Mouse (Mus musculus): ENCODE data around the gene Cactin. TPM values are rescaled to one million over a fixed set of nuclear protein-coding genes. Genes with fewer than 3 reads are reported as not detected.
A peak's percentile ranks its signal among the peaks of the same experiment; 100 is the strongest.

The Cactin gene
- polyA plus RNA-seq, 1 experiment: 23.7 TPM

DNA sequence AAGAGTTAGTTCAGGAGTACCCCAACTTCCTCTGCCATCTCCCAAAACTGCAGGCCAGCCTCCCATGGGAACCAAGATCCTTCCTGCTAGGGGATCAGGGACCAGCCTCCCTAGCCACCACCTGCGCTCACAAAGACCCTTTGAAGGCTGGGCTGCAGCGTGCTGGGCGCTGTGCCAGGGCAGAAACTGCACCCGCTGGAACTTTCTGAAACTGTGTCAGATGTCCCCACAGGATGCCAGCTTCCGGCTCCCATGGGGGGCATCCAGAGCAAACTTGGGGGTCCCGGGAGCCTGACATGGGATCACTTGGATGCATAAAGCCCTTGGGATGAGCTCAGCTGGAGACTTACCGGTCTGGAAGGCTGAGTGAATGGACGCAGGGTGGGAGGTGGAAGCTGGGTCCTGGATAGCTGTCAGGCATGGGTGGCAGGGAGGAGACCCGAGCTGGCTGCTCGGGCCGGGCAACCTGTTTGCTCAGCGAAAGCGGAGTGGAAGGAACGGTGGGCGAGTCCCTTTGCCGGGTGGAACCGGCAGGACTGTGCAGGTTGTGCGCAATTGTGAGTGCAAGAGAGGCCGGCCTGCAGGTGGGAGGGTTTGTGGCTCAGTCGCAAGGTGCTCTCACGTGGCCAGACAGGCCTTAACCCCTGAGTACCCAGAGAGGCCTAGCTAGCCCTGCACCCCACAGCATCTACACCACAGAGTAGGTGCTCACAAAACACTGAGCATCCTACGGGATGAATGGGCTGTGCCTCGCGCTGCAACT lies 30.0 kb upstream of the Cactin start:
- H3K27ac ChIP-seq (ENCODE audit: insufficient read depth, low read depth, low read length): peak overlapping the region; percentile 20; the same call in 1 of the 2 replicates
- 28% methylated on average over 24 of the region's 24 CpGs for WGBS
- no peaks in the 10 kb centered on the region for H3K36me3 ChIP-seq (ENCODE audit: control insufficient read depth, insufficient read depth, low read length)
- peaks cover 31% of the 10 kb centered on the region for H3K4me1 ChIP-seq (ENCODE audit: control insufficient read depth, insufficient read depth, low read length)
- no peaks in the 10 kb centered on the region for H3K27me3 ChIP-seq (replicated peaks; ENCODE audit: control insufficient read depth, insufficient read depth, low read length)
- H3K4me3 ChIP-seq (ENCODE audit: insufficient read depth, low read depth, low read length): peak overlapping the region; percentile 36; the same call in 1 of the 2 replicates
- peak; percentile 63 for DNase-seq
- TF ChIP-seq CTCF (conservative IDR thresholded peaks at IDR 0.05; ENCODE audit: insufficient read depth, insufficient read length, low read depth, low read length) (no peak), POLR2A (IDR thresholded peaks at IDR 0.05; ENCODE audit: low read depth, low read length) (no peak)

DNA sequence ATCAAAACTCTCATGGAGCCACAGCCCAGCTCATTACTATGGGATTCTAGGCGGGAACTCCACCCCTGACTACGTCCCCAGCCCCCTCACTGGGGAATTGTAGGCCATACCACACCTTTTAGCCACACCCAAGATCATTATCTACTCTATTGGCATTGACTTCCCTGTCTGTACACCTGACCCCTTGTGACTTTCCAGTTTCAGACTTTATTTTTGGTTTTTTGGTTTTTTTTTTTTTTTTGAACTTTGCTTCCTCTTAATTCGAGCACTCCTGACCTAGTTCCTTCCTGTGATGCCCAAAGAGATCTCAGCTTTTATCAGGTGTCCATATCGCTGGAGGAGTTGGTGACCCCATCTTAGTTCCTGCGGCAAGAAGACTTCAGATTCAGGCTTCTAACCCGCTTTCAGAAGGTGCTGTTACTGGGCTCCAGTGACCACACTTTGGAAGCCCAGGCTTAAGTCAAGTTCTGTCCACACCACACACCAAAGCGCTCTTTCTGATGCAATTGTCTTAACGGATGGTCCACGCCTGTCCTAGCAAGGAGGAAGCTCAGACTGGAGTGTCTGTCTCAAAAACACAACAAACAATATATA lies 29.3 kb upstream of the Cactin start, which contains the start of gene Tjp3:
Tjp3 (minus strand) TSS at position 71 of the 594 bp plus-strand sequence.
- Histone ChIP-seq H3K36me3 (ENCODE audit: control insufficient read depth, insufficient read depth, low read length) (no peaks in the 10 kb centered on the region), H3K4me3 (ENCODE audit: insufficient read depth, low read depth, low read length) (peak within 1 kb of the TSS; percentile 36; the same call in 1 of the 2 replicates), H3K27me3 (replicated peaks; ENCODE audit: control insufficient read depth, insufficient read depth, low read length) (no peaks in the 10 kb centered on the region), H3K4me1 (ENCODE audit: control insufficient read depth, insufficient read depth, low read length) (peaks cover 34% of the 10 kb centered on the region), H3K27ac (ENCODE audit: insufficient read depth, low read depth, low read length) (peak within 1 kb of the TSS; percentile 20; the same call in 1 of the 2 replicates)
- 57% methylated on average over 9 of the region's 9 CpGs for WGBS
- no peak for DNase-seq
- TF ChIP-seq CTCF (conservative IDR thresholded peaks at IDR 0.05; ENCODE audit: insufficient read depth, insufficient read length, low read depth, low read length) (no peak), POLR2A (IDR thresholded peaks at IDR 0.05; ENCODE audit: low read depth, low read length) (no peak)

DNA sequence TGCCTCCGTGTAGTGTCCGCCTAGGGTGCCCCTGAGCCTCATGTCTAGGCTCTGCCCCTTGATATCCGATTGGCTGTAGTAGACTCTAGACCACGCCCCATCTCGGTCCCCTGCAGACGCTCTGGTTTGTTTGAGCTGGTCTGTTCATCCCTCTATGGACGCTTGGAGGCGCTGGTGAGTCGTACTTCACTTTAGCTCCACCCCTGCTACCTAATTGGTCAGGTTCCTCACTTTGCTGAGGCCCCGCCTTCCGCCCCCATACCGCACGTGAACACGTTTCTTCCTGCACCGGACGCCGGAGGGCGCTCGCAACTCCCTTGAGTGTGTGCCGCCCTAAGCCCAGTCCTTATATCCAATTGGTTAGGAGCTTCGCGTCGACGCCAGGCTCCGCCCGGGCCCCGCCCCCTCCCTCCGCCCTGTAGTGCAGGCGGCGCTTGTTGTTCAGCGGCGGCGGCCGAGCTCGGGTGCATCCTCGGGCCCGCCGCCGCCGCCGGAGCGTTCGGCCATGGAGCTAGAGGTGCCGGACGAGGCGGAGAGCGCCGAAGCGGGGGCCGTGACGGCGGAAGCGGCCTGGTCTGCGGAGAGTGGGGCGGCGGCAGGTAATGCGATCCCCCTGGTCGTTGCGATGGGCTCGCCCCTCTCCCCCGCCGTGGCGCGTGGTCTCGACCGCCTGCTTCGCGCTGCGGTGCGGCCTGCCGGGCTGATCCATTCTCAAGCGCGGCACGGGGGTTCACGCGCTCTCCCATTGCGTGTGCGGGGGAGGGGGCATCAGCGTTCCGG lies 28.2 kb upstream of the Cactin start, which contains the start of gene Pip5k1c:
Pip5k1c (plus strand) TSS at position 410 of the 780 bp plus-strand sequence.
- H3K27ac ChIP-seq (ENCODE audit: insufficient read depth, low read depth, low read length): peak within 1 kb of the TSS; percentile 87
- H3K27me3 ChIP-seq (replicated peaks; ENCODE audit: control insufficient read depth, insufficient read depth, low read length): no peaks in the 10 kb centered on the region
- H3K4me1 ChIP-seq (ENCODE audit: control insufficient read depth, insufficient read depth, low read length): peaks cover 39% of the 10 kb centered on the region
- H3K36me3 ChIP-seq (ENCODE audit: control insufficient read depth, insufficient read depth, low read length): no peaks in the 10 kb centered on the region
- DNase-seq: peak; percentile 100
- WGBS: 1% methylated on average over 79 of the region's 80 CpGs
- TF ChIP-seq CTCF (conservative IDR thresholded peaks at IDR 0.05; ENCODE audit: insufficient read depth, insufficient read length, low read depth, low read length) (peak; percentile 92; the same call in 1 of the 2 replicates), POLR2A (IDR thresholded peaks at IDR 0.05; ENCODE audit: low read depth, low read length) (no peak)
- H3K4me3 ChIP-seq (ENCODE audit: insufficient read depth, low read depth, low read length): peak within 1 kb of the TSS; percentile 93

DNA sequence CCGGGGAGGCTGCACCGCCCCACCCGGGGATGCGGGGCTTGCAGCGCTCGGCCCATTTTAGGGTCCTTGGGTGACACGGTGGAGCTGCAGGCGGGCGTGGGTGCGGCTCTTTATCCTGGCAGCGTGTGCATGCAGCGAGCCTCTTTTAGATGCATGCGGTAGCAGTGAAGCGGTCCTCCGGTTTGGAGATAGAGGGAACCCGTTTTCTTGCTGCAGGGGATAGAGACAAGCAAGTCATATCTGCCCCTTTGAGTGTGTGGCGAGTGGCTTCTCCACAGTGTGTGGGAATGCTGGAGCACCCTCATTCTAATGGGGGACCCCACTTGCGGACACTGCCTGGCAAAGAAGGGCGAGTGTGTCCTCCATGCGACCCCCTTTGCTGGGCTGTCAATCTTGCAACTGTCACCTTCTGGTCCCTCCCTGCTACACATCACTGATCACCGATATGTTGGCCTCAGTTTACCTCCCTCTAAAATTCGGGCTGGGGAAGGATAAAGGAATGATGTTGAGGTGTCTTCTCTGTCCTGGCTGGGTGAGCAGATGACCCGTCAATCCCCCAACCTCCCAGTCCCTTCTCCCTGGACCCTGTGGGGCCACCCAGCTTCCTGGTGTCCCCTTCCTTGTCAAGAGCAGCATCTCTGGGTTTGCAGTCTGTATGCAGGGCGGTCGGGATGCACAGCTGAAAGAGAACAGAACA lies 27.4 kb upstream of the Cactin start:
- 4% methylated on average over 25 of the region's 25 CpGs for WGBS
- no peak for TF ChIP-seq CTCF (conservative IDR thresholded peaks at IDR 0.05; ENCODE audit: insufficient read depth, insufficient read length, low read depth, low read length)
- TF ChIP-seq POLR2A (IDR thresholded peaks at IDR 0.05; ENCODE audit: low read depth, low read length): no peak
- no peak for DNase-seq
- Histone ChIP-seq H3K36me3 (ENCODE audit: control insufficient read depth, insufficient read depth, low read length) (no peaks in the 10 kb centered on the region), H3K27me3 (replicated peaks; ENCODE audit: control insufficient read depth, insufficient read depth, low read length) (no peaks in the 10 kb centered on the region), H3K4me1 (ENCODE audit: control insufficient read depth, insufficient read depth, low read length) (peaks cover 43% of the 10 kb centered on the region), H3K27ac (ENCODE audit: insufficient read depth, low read depth, low read length) (0 out of 2 replicates have a peak overlapping the region, but pooled peaks have one; percentile 87), H3K4me3 (ENCODE audit: insufficient read depth, low read depth, low read length) (peak overlapping the region; percentile 93)

DNA sequence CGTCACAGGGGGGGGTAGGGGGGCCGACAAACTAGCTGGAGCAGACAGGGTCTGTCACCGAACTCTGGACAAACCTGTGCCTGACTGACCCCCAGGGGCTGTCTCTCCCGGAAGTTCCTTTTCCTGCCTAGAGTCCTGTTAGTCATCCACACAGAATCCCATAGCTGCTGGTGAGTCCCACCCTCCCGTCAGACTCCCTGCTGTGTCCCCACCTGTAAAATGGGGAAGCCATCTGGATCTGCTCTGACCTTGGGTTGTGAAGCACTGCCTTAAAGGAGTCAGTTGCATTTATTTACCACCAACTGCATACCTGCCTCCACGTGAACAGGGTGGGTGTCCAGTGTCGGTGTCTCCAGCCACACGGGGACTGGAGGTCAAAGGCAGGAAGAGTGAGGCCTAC lies 26.5 kb upstream of the Cactin start:
- WGBS: 25% methylated on average over 8 of the region's 8 CpGs
- peak overlapping the region; percentile 93; the same call in 1 of the 2 replicates for H3K4me3 ChIP-seq (ENCODE audit: insufficient read depth, low read depth, low read length)
- no peaks in the 10 kb centered on the region for H3K36me3 ChIP-seq (ENCODE audit: control insufficient read depth, insufficient read depth, low read length)
- H3K27ac ChIP-seq (ENCODE audit: insufficient read depth, low read depth, low read length): no peak overlapping the region
- H3K27me3 ChIP-seq (replicated peaks; ENCODE audit: control insufficient read depth, insufficient read depth, low read length): no peaks in the 10 kb centered on the region
- TF ChIP-seq CTCF (conservative IDR thresholded peaks at IDR 0.05; ENCODE audit: insufficient read depth, insufficient read length, low read depth, low read length) (no peak), POLR2A (IDR thresholded peaks at IDR 0.05; ENCODE audit: low read depth, low read length) (no peak)
- DNase-seq: no peak
- H3K4me1 ChIP-seq (ENCODE audit: control insufficient read depth, insufficient read depth, low read length): peaks cover 52% of the 10 kb centered on the region

DNA sequence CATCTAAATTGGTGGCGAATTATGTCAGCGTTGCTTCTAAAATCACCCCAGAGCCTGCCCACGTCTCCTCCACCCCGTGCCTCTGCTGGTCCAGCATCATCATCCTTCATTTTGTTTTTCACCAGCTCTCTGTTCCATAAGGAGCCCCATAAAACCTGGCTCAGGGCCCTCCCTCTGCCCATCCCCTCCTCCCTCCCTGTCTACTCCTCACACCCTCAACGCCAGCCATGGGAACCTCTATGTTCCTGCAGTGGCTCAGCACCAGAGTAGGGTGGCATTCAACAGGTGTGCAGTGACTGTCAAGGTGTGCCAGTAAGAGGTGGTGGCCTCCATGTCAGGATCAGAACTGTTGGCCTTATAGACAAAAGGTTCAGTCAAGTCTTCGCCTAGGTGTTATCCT lies 25.7 kb upstream of the Cactin start:
- 82% methylated on average over 6 of the region's 6 CpGs for WGBS
- DNase-seq: no peak
- TF ChIP-seq POLR2A (IDR thresholded peaks at IDR 0.05; ENCODE audit: low read depth, low read length): no peak
- no peak for TF ChIP-seq CTCF (conservative IDR thresholded peaks at IDR 0.05; ENCODE audit: insufficient read depth, insufficient read length, low read depth, low read length)
- H3K4me1 ChIP-seq (ENCODE audit: control insufficient read depth, insufficient read depth, low read length): peaks cover 59% of the 10 kb centered on the region
- H3K27ac ChIP-seq (ENCODE audit: insufficient read depth, low read depth, low read length): no peak overlapping the region
- H3K4me3 ChIP-seq (ENCODE audit: insufficient read depth, low read depth, low read length): no peak overlapping the region
- H3K36me3 ChIP-seq (ENCODE audit: control insufficient read depth, insufficient read depth, low read length): no peaks in the 10 kb centered on the region
- no peaks in the 10 kb centered on the region for H3K27me3 ChIP-seq (replicated peaks; ENCODE audit: control insufficient read depth, insufficient read depth, low read length)

All from kidney, adult 2 months (tissue).